Mouse (Mus musculus): ENCODE data around the gene Olfr392. TPM values are rescaled to one million over a fixed set of nuclear protein-coding genes. Genes with fewer than 3 reads are reported as not detected.

The Olfr392 gene
- not detected in 2 replicates for polyA plus RNA-seq (2016; fragmentation: Nextera tagmentation; extraction: Ambion mirVana)

- 86% methylated on average over 1 of the region's 1 CpGs for WGBS
- Histone ChIP-seq H3K4me3 (no peak within 1 kb of the TSS), H3K4me2 (replicated peaks) (no peak within 1 kb of the TSS), H3K4me1 (no peaks in the 10 kb centered on the region), H3K36me3 (no peaks in the 10 kb centered on the region), H3K9me3 (peaks cover 6% of the 10 kb centered on the region), H3K9ac (no peak within 1 kb of the TSS), H3K27me3 (replicated peaks) (no peaks in the 10 kb centered on the region), H3K27ac (no peak within 1 kb of the TSS)
- no peak for ATAC-seq (ENCODE audit: low FRiP score, low read depth)
Measured at GRCm38 (mm10) chr11:73816949-73817348, at the start of gene Olfr392. Olfr392 (minus strand) TSS chr11:73817049.

GRCm38 (mm10) chr11:73851354-73851753, 34.5 kb upstream of the Olfr392 start, which contains the start of gene Olfr393:
Olfr393 (minus strand) TSS chr11:73851454.
- H3K36me3 ChIP-seq: no peaks in the 10 kb centered on the region

GRCm38 (mm10) chr11:73802952-73803351, 13.9 kb downstream of the Olfr392 start, which contains the start of gene Olfr391-ps:
Olfr391-ps (minus strand) TSS chr11:73803052.
- ATAC-seq (ENCODE audit: low FRiP score, low read depth): no peak
- H3K4me3 ChIP-seq: no peak within 1 kb of the TSS
- no peaks in the 10 kb centered on the region for H3K27me3 ChIP-seq (replicated peaks)
- WGBS: 32% methylated on average over 1 of the region's 1 CpGs
- no peaks in the 10 kb centered on the region for H3K4me1 ChIP-seq
- H3K9me3 ChIP-seq: 0 out of 2 replicates have a peak, but pooled peaks cover 8% of the 10 kb centered on the region
- H3K27ac ChIP-seq: no peak within 1 kb of the TSS
- H3K9ac ChIP-seq: no peak within 1 kb of the TSS
- H3K36me3 ChIP-seq: no peaks in the 10 kb centered on the region
- no peak within 1 kb of the TSS for H3K4me2 ChIP-seq (replicated peaks)

More at GRCm38 (mm10) chr11:73851354-73851753, 34.5 kb upstream of the Olfr392 start, which contains the start of gene Olfr393:
- ATAC-seq (ENCODE audit: low FRiP score, low read depth): no peak
- no peaks in the 10 kb centered on the region for H3K27me3 ChIP-seq (replicated peaks)
- no peak within 1 kb of the TSS for H3K4me3 ChIP-seq
- no peaks in the 10 kb centered on the region for H3K4me1 ChIP-seq
- H3K27ac ChIP-seq: no peak within 1 kb of the TSS
- no peak within 1 kb of the TSS for H3K9ac ChIP-seq
- peaks cover 10% of the 10 kb centered on the region; the same call in 1 of the 2 replicates for H3K9me3 ChIP-seq
- H3K4me2 ChIP-seq (replicated peaks): no peak within 1 kb of the TSS

- Histone ChIP-seq H3K36me3 (no peaks in the 10 kb centered on the region), H3K4me1 (no peaks in the 10 kb centered on the region), H3K4me2 (replicated peaks) (no peak within 1 kb of the TSS), H3K27ac (no peak within 1 kb of the TSS), H3K9me3 (0 out of 2 replicates have a peak, but pooled peaks cover 12% of the 10 kb centered on the region), H3K27me3 (replicated peaks) (no peaks in the 10 kb centered on the region), H3K4me3 (no peak within 1 kb of the TSS), H3K9ac (no peak within 1 kb of the TSS)
- ATAC-seq (ENCODE audit: low FRiP score, low read depth): no peak
- WGBS: 83% methylated on average over 1 of the region's 1 CpGs
Measured at GRCm38 (mm10) chr11:73782664-73783063, 34.2 kb downstream of the Olfr392 start, which contains the start of gene Olfr390. Olfr390 (plus strand) TSS chr11:73782964.

- no peak for ATAC-seq (ENCODE audit: low FRiP score, low read depth)
- H3K9me3 ChIP-seq: no peaks in the 10 kb centered on the region
- no peaks in the 10 kb centered on the region for H3K27me3 ChIP-seq (replicated peaks)
- no peak within 1 kb of the TSS for H3K4me3 ChIP-seq
- no peak within 1 kb of the TSS for H3K9ac ChIP-seq
- no peak within 1 kb of the TSS for H3K27ac ChIP-seq
- 89% methylated on average over 1 of the region's 1 CpGs for WGBS
- no peaks in the 10 kb centered on the region for H3K4me1 ChIP-seq
- no peaks in the 10 kb centered on the region for H3K36me3 ChIP-seq
- no peak within 1 kb of the TSS for H3K4me2 ChIP-seq (replicated peaks)
Measured at GRCm38 (mm10) chr11:73780613-73781012, 36.2 kb downstream of the Olfr392 start, which contains the start of gene Olfr389. Olfr389 (minus strand) TSS chr11:73780713.

Other genes with a start within 250 kb of the Olfr392 start
- not detected in 2 replicates for gene Olfr385, start 224.0 kb downstream of the Olfr392 start, polyA plus RNA-seq (2016; fragmentation: Nextera tagmentation; extraction: Ambion mirVana)
- not detected in 2 replicates for gene Olfr384, start 218.5 kb downstream of the Olfr392 start, polyA plus RNA-seq (2016; fragmentation: Nextera tagmentation; extraction: Ambion mirVana)
- not detected in 2 replicates for gene Zfp735, start 128.3 kb downstream of the Olfr392 start, polyA plus RNA-seq (2016; fragmentation: Nextera tagmentation; extraction: Ambion mirVana)
- not detected in 2 replicates for gene Olfr389, start 36.3 kb downstream of the Olfr392 start, polyA plus RNA-seq (2016; fragmentation: Nextera tagmentation; extraction: Ambion mirVana)
- gene Olfr390, start 34.1 kb downstream of the Olfr392 start, polyA plus RNA-seq (2016; fragmentation: Nextera tagmentation; extraction: Ambion mirVana): not detected in 2 replicates
- not detected in 2 replicates for gene Olfr391-ps, start 14.0 kb downstream of the Olfr392 start, polyA plus RNA-seq (2016; fragmentation: Nextera tagmentation; extraction: Ambion mirVana)
- gene Olfr393, start 34.4 kb upstream of the Olfr392 start, polyA plus RNA-seq (2016; fragmentation: Nextera tagmentation; extraction: Ambion mirVana): not detected in 2 replicates
- gene Olfr394, start 73.7 kb upstream of the Olfr392 start, polyA plus RNA-seq (2016; fragmentation: Nextera tagmentation; extraction: Ambion mirVana): not detected in 2 replicates
- not detected in 2 replicates for gene Olfr395, start 92.2 kb upstream of the Olfr392 start, polyA plus RNA-seq (2016; fragmentation: Nextera tagmentation; extraction: Ambion mirVana)
- gene Olfr23, start 119.6 kb upstream of the Olfr392 start, polyA plus RNA-seq (2016; fragmentation: Nextera tagmentation; extraction: Ambion mirVana): not detected in 2 replicates
- not detected in 2 replicates for gene Olfr397, start 143.8 kb upstream of the Olfr392 start, polyA plus RNA-seq (2016; fragmentation: Nextera tagmentation; extraction: Ambion mirVana)
- not detected in 2 replicates for gene Olfr398, start 173.4 kb upstream of the Olfr392 start, polyA plus RNA-seq (2016; fragmentation: Nextera tagmentation; extraction: Ambion mirVana)
- not detected in 2 replicates for gene Olfr139, start 239.5 kb upstream of the Olfr392 start, polyA plus RNA-seq (2016; fragmentation: Nextera tagmentation; extraction: Ambion mirVana)
- not detected in 2 replicates for gene Olfr399, start 239.6 kb upstream of the Olfr392 start, polyA plus RNA-seq (2016; fragmentation: Nextera tagmentation; extraction: Ambion mirVana)

All from neural tube, embryonic 12.5 days (tissue).